Mouse (Mus musculus): ENCODE data around the gene Trim72.

Trim72 gene

GRCm38 (mm10) chr7:128003688-128004087 is at the start of gene Trim72:
Gene Trim72, plus strand, starts transcription at chr7:128003949.
- DNase-seq, result no peak

GRCm38 (mm10) chr7:127959364-127959763 is 44.4 kb upstream of the Trim72 start:
- peak in 1 of 2 experiments; percentile 83 for DNase-seq

GRCm38 (mm10) chr7:127966371-127966918 is 37.3 kb upstream of the Trim72 start:
- DNase-seq, result no peak

GRCm38 (mm10) chr7:127967004-127967921 is 36.5 kb upstream of the Trim72 start, which contains the start of gene Fus:
Gene Fus, plus strand, starts transcription at chr7:127967457.
- peak; percentile 93 to 96 for DNase-seq

GRCm38 (mm10) chr7:127967922-127968828 is 35.6 kb upstream of the Trim72 start:
- DNase-seq, result peak; percentile 85 to 91

- no peak for DNase-seq
Measured at GRCm38 (mm10) chr7:127974413-127974930, 29.3 kb upstream of the Trim72 start.

- DNase-seq, result no peak
Measured at GRCm38 (mm10) chr7:127978856-127979255, 24.9 kb upstream of the Trim72 start.

- DNase-seq, result no peak
Measured at GRCm38 (mm10) chr7:127980606-127981005, 23.1 kb upstream of the Trim72 start.

GRCm38 (mm10) chr7:127988904-127989303 is 14.8 kb upstream of the Trim72 start:
- no peak for DNase-seq

- DNase-seq, result peak; percentile 79 to 90
Measured at GRCm38 (mm10) chr7:127991643-127992487, 11.9 kb upstream of the Trim72 start.

- DNase-seq, result no peak
Measured at GRCm38 (mm10) chr7:127992488-127993340, 11.0 kb upstream of the Trim72 start.

GRCm38 (mm10) chr7:127993341-127993977 is 10.3 kb upstream of the Trim72 start, which contains the start of gene Pycard:
Gene Pycard, minus strand, starts transcription at chr7:127993867.
- DNase-seq, result peak; percentile 61 to 83

- DNase-seq, result no peak
Measured at GRCm38 (mm10) chr7:127999436-127999835, 4.3 kb upstream of the Trim72 start.

GRCm38 (mm10) chr7:128000068-128000950 is 3.4 kb upstream of the Trim72 start:
- DNase-seq, result no peak

- DNase-seq, result no peak
Measured at GRCm38 (mm10) chr7:128003098-128003497, 651 bp upstream of the Trim72 start.

GRCm38 (mm10) chr7:128004150-128004486 is 369 bp downstream of the Trim72 start:
- no peak for DNase-seq

GRCm38 (mm10) chr7:128004487-128005362 is 976 bp downstream of the Trim72 start:
- peak; percentile 85 to 95 for DNase-seq

GRCm38 (mm10) chr7:128006193-128006592 is 2.4 kb downstream of the Trim72 start:
- DNase-seq, result no peak
